Mouse (Mus musculus): ENCODE measurements around the gene Olfr774. TPM values are rescaled to one million over a fixed set of nuclear protein-coding genes. Genes with fewer than 3 reads are reported as not detected.
A peak's percentile ranks its signal among the peaks of the same experiment; 100 is the strongest.
"Not testable (repeated sequence)": the region's sequence is repeated elsewhere in the genome, so short reads cannot be mapped to it uniquely, and the experiment has no call there.

Olfr774 gene
- polyA plus RNA-seq (2012; rRNA removed) = not detected in 2 replicates

GRCm38 (mm10) chr10:129235904-129236303, at the start of gene Olfr774:
Gene Olfr774, plus strand, starts transcription at chr10:129236204.
- no peak for DNase-seq (ENCODE audit: extremely low spot score in 1 of 2, low spot score in 1 of 2)

GRCm38 (mm10) chr10:129187319-129187718, 48.7 kb upstream of the Olfr774 start, which contains the start of gene Olfr773:
Gene Olfr773, minus strand, starts transcription at chr10:129187419.
- DNase-seq (ENCODE audit: extremely low spot score in 1 of 2, low spot score in 1 of 2) = not testable (repeated sequence)

- peak in 1 of 2 experiments; percentile 34 for DNase-seq (ENCODE audit: extremely low spot score in 1 of 2, low spot score in 1 of 2)
Measured at GRCm38 (mm10) chr10:129230737-129231136, 5.3 kb upstream of the Olfr774 start.

GRCm38 (mm10) chr10:129248112-129248511, 12.1 kb downstream of the Olfr774 start, which contains the start of gene Olfr775:
Gene Olfr775, plus strand, starts transcription at chr10:129248412.
- DNase-seq (ENCODE audit: extremely low spot score in 1 of 2, low spot score in 1 of 2) = no peak

GRCm38 (mm10) chr10:129258827-129259226, 22.8 kb downstream of the Olfr774 start, which contains the start of gene Olfr776:
Gene Olfr776, plus strand, starts transcription at chr10:129259127.
- DNase-seq (ENCODE audit: extremely low spot score in 1 of 2, low spot score in 1 of 2) = no peak

- DNase-seq (ENCODE audit: extremely low spot score in 1 of 2, low spot score in 1 of 2) = no peak
Measured at GRCm38 (mm10) chr10:129271081-129271535, 35.1 kb downstream of the Olfr774 start, which contains the start of gene Olfr777. Gene Olfr777, minus strand, starts transcription at chr10:129271485.

Other genes with a start within 250 kb of the Olfr774 start
- not detected in 2 replicates for gene Olfr9, start 246.8 kb upstream of the Olfr774 start, polyA plus RNA-seq (2012; rRNA removed)
- 0.04 TPM in 1 of 2 replicates, not detected in the other for gene Olfr763, start 225.4 kb upstream of the Olfr774 start, polyA plus RNA-seq (2012; rRNA removed)
- not detected in 2 replicates for gene Olfr764-ps1, start 196.3 kb upstream of the Olfr774 start, polyA plus RNA-seq (2012; rRNA removed)
- gene Olfr765, start 186.2 kb upstream of the Olfr774 start, polyA plus RNA-seq (2012; rRNA removed) = not detected in 2 replicates
- gene Olfr766-ps1, start 167.2 kb upstream of the Olfr774 start, polyA plus RNA-seq (2012; rRNA removed) = not detected in 2 replicates
- not detected in 2 replicates for gene Olfr767, start 153.3 kb upstream of the Olfr774 start, polyA plus RNA-seq (2012; rRNA removed)
- not detected in 2 replicates for gene Olfr768, start 136.8 kb upstream of the Olfr774 start, polyA plus RNA-seq (2012; rRNA removed)
- not detected in 2 replicates for gene Olfr769, start 118.3 kb upstream of the Olfr774 start, polyA plus RNA-seq (2012; rRNA removed)
- not detected in 2 replicates for gene Olfr770, start 97.2 kb upstream of the Olfr774 start, polyA plus RNA-seq (2012; rRNA removed)
- gene Olfr771, start 71.5 kb upstream of the Olfr774 start, polyA plus RNA-seq (2012; rRNA removed) = not detected in 2 replicates
- gene Olfr772, start 58.3 kb upstream of the Olfr774 start, polyA plus RNA-seq (2012; rRNA removed) = not detected in 2 replicates
- not detected in 2 replicates for gene Olfr773, start 48.8 kb upstream of the Olfr774 start, polyA plus RNA-seq (2012; rRNA removed)
- 0.04 TPM in 1 of 2 replicates, not detected in the other for gene Olfr775, start 12.2 kb downstream of the Olfr774 start, polyA plus RNA-seq (2012; rRNA removed)
- not detected in 2 replicates for gene Olfr776, start 22.9 kb downstream of the Olfr774 start, polyA plus RNA-seq (2012; rRNA removed)
- not detected in 2 replicates for gene Olfr777, start 35.3 kb downstream of the Olfr774 start, polyA plus RNA-seq (2012; rRNA removed)
- not detected in 2 replicates for gene Olfr780, start 81.9 kb downstream of the Olfr774 start, polyA plus RNA-seq (2012; rRNA removed)
- not detected in 2 replicates for gene Olfr781, start 92.7 kb downstream of the Olfr774 start, polyA plus RNA-seq (2012; rRNA removed)
- not detected in 2 replicates for gene Olfr782, start 112.6 kb downstream of the Olfr774 start, polyA plus RNA-seq (2012; rRNA removed)
- 0.08 and 0.17 TPM in 2 replicates for gene Olfr784, start 147.9 kb downstream of the Olfr774 start, polyA plus RNA-seq (2012; rRNA removed)
- gene Olfr785, start 169.2 kb downstream of the Olfr774 start, polyA plus RNA-seq (2012; rRNA removed) = not detected in 2 replicates
- 0.15 TPM in 1 of 2 replicates, not detected in the other for gene Olfr786, start 191.1 kb downstream of the Olfr774 start, polyA plus RNA-seq (2012; rRNA removed)
- gene Olfr787, start 225.7 kb downstream of the Olfr774 start, polyA plus RNA-seq (2012; rRNA removed) = not detected in 2 replicates
- gene Olfr788, start 234.8 kb downstream of the Olfr774 start, polyA plus RNA-seq (2012; rRNA removed) = 0.11 TPM in 1 of 2 replicates, not detected in the other
- not detected in 2 replicates for gene Olfr789, start 248.5 kb downstream of the Olfr774 start, polyA plus RNA-seq (2012; rRNA removed)